Comparison of ENCODE assay signal across 26 mouse cellular contexts in genomic region chr4:56080960-56081359, GRCm38 (mm10).
"Had no signal": no experiment of that assay in that cellular context is flagged by ENCODE, and none has a peak within 500 bp of the region (broad histone marks: within the 10 kb centered on the region; RNA-seq: fewer than 3 reads in every experiment).

No protein-coding gene starts in this region.

- DNase-seq: gastrocnemius, postnatal 14 days; gastrocnemius, postnatal 36 days; heart, adult 11 months; heart, adult 2 months; heart, postnatal 14 days; heart, postnatal 36 days; kidney, adult 11 months; kidney, adult 2 months; kidney, adult 9 months; kidney, postnatal 14 days; kidney, postnatal 36 days; layer of hippocampus, adult 9-11 months; liver had no signal

- H3K4me3 ChIP-seq: heart, adult 2 months; heart, embryonic 13.5 days; heart, embryonic 15.5 days; hindbrain, embryonic 13.5 days; hindbrain, embryonic 15.5 days; kidney, embryonic 15.5 days; left cerebral cortex, adult 2 months; limb, embryonic 10.5 days; limb, embryonic 12.5 days had no signal

- H3K36me3 ChIP-seq: heart, embryonic 13.5 days; heart, embryonic 15.5 days; hindbrain, embryonic 13.5 days; hindbrain, embryonic 15.5 days; kidney, embryonic 15.5 days; limb, embryonic 10.5 days; limb, embryonic 12.5 days had no signal

- H3K27ac ChIP-seq: heart, adult 2 months; heart, embryonic 13.5 days; heart, embryonic 15.5 days; hindbrain, embryonic 13.5 days; hindbrain, embryonic 15.5 days; hindbrain, postnatal 0 days; kidney, embryonic 15.5 days; kidney, postnatal 0 days; left cerebral cortex, adult 2 months; limb, embryonic 10.5 days; limb, embryonic 12.5 days had no signal

- H3K9ac ChIP-seq: heart, embryonic 13.5 days; heart, embryonic 15.5 days; hindbrain, embryonic 13.5 days; hindbrain, embryonic 15.5 days; kidney, embryonic 15.5 days; limb, embryonic 12.5 days had no signal

- H3K9me3 ChIP-seq: heart, embryonic 13.5 days; heart, embryonic 15.5 days; hindbrain, embryonic 13.5 days; hindbrain, embryonic 15.5 days; kidney, embryonic 15.5 days; limb, embryonic 10.5 days; limb, embryonic 12.5 days had no signal

- H3K27me3 ChIP-seq: heart, embryonic 13.5 days; heart, embryonic 15.5 days; hindbrain, embryonic 13.5 days; hindbrain, embryonic 15.5 days; kidney, embryonic 15.5 days; limb, embryonic 12.5 days had no signal

- ATAC-seq: hindbrain, postnatal 0 days; intestine, embryonic 16.5 days had no signal

- H3K4me1 ChIP-seq: heart, embryonic 13.5 days; heart, embryonic 15.5 days; hindbrain, embryonic 13.5 days; hindbrain, embryonic 15.5 days; kidney, embryonic 15.5 days; limb, embryonic 10.5 days; limb, embryonic 12.5 days had no signal

- H3K4me2 ChIP-seq: heart, embryonic 11.5 days; heart, embryonic 13.5 days; heart, embryonic 15.5 days; hindbrain, embryonic 13.5 days; hindbrain, embryonic 15.5 days; kidney, embryonic 15.5 days; limb, embryonic 12.5 days; liver, embryonic 11.5 days had no signal
